Mouse (Mus musculus): ENCODE results near the gene Fos. TPM values are rescaled to one million over a fixed set of nuclear protein-coding genes. Genes with fewer than 3 reads are reported as not detected.

Gene Fos
- total RNA-seq (2021) (10 to 100 TPM in 1 of 2 experiments, 1 to 10 TPM in 1; 3.1 to 16.7 TPM), polyA plus RNA-seq (2012; rRNA removed) (3.9 and 4.9 TPM in 2 replicates)
- long read RNA-seq, transcript Fos-201 (4 exons, 2,108 nt) = major isoform, 7 of 9 reads
- long read RNA-seq, partial matches to known transcripts = 0 of 9 reads
- long read RNA-seq, other reads (novel, unspliced or antisense) = 1 of 9 reads

DNA sequence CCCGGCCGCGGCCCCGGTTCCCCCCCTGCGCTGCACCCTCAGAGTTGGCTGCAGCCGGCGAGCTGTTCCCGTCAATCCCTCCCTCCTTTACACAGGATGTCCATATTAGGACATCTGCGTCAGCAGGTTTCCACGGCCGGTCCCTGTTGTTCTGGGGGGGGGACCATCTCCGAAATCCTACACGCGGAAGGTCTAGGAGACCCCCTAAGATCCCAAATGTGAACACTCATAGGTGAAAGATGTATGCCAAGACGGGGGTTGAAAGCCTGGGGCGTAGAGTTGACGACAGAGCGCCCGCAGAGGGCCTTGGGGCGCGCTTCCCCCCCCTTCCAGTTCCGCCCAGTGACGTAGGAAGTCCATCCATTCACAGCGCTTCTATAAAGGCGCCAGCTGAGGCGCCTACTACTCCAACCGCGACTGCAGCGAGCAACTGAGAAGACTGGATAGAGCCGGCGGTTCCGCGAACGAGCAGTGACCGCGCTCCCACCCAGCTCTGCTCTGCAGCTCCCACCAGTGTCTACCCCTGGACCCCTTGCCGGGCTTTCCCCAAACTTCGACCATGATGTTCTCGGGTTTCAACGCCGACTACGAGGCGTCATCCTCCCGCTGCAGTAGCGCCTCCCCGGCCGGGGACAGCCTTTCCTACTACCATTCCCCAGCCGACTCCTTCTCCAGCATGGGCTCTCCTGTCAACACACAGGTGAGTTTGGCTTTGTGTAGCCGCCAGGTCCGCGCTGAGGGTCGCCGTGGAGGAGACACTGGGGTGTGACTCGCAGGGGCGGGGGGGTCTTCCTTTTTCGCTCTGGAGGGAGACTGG is at the start of gene Fos:
TSS of gene Fos (plus strand) at position 410 of the 817 bp plus-strand sequence.
- DNase-seq = peak; percentile 93

DNA sequence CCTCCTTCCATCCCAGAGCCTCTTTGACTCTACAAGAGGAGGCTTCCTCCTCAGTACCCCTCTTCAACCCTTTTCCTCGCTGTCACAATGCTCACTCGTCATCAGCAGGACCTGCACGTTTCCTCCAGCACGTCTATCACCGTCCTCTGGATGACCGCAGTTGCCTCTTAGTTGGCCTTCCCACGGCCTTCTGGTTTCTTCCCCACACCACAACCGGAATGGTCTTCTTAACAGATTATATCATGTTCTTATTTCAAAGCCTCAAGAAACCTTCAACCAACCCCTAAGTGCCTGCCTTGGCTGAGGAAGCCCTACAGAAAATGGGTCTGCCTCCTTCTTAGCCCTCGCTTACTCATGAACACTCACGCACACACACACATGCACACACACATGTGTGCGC is 48.0 kb upstream of the Fos start:
- no peak for DNase-seq

DNA sequence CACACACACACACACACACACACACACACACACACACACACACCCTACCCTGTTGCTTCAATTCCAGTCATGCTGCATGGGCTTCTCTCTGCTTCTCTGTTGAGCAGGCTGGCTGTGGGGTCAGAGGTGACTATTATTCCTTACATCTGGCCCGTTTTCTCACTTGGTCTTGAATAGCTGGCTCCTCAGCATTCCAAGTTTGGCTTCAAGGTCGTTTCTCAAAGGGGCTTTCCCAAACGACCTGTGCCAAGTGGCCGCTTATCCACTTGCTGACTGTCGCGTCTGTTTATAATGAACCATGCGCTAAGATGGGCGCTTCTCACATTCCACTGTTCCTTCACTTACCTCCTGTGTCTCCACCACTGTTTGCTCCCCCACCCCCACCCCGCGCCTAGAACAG is 47.6 kb upstream of the Fos start:
- no peak for DNase-seq

DNA sequence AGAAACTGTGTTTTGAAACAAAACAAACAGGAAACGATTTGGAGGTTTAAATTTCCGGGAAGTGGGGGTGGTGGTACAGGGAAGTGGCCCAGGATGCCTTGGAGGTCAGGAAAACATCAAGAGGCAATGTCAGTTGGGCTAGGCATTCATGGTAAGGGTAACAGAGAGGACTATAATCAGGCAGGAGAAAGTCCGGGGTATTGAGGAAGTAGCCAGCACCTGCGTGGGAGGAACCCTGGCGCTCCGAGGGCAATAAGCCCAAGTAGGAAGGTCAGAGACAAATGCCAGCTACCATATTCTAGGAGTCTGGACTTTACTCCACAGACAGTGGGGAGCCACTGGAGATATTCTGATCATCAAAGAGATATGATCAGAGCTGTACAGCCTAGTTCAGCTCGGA is 45.9 kb upstream of the Fos start:
- DNase-seq = no peak

DNA sequence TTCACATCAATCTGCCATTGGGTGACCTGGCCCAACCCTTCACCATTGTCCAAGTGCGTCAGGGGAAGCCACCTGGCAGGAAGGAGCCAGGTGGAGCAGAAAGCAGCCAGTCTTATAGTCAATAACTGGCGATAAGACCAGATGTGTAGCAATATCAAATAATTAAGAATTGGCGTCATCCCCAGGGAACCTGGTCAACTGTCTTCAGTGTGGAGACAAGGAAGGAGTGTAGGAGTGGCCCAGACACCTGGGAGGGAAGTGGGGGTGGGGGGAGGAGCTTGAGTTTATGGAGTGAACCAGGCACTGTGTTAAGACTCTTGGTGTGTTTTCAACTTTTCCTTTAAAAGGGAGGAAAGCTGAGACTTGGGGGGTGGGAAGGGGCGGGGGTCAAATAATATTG is 43.7 kb upstream of the Fos start:
- no peak for DNase-seq

DNA sequence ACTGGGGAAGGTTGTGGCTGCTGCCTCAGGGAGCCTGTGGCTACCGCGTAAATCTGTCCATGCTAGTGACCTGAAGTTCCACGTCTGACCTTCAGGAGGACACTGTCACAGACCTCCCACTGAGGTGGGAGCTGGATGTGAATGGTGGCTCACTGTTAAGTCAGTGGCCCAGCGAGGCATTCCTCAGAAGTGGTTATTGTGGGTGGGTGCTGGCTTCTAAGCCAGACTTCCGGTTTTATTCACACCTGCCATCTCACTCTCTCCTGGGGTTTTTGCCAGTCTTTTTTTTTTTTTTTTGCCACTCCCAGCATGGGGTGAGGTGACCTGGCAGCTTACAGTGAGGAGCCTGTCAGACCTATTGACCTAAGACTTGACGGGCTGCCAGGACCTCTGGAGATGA is 43.3 kb upstream of the Fos start:
- DNase-seq = no peak

DNA sequence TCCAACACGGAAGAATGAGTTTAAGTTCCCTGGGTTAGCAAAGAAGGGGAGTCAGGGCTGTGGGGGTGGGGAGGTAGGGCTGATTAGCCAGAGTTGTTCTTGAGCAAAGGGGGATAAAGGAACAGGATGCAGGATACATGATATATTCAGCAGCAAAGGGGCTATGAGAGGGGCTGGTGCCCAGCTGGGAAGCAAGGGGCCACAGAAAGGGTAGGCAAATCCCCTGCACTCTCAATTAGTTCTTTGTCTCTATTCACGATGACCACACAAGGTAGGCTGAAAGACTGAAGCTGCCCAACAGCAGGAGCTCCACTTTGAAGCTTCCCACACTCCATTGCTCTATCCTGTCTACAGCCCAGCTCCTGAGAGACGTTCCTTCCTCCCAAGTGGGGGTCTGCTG is 39.8 kb upstream of the Fos start:
- DNase-seq = no peak

DNA sequence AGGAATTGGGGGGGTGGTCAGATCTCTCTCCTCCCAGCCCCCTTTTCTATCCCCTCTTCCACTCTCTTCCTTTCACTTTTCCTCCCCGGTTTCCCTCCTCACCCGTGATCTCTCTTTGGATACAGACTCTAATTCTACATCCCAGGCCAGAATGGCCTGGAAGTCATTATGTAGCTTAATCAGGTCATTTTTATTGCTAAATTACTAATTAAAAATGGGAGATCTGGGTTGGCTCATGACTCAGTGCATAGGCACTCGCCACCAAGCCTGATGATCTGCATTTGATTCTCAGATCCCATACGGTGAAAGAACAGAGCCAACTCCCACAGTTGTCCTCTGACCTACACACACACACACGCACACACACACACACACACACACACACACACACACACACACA is 39.2 kb upstream of the Fos start:
- DNase-seq = no peak

DNA sequence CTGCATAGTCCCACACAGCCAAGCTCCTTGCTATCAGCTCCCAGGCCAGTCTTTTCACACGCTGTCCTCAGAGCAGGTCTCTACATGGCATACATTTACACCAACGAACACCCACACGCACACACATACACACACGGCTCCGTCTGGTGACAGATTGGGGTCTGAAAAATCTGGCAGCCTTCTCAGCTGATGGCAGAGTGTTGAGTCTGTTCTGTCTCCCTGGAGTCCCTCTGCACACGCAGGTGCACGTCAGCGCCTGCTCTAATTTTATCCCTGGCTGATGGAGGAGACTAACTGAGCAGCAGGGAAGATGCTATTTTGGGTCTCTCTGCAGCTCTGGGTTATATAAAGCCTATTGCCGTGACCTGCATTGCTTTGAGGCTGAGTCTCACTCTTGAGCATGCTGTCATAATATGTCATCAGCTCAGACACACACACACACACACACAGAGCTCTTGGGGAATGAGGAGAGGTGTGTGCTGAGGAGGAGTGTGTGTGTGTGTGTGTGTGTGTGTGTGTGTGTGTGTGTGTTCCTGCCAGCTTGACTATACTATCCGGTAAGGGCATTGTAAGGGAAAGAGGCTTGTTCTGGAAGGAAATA is 37.6 kb upstream of the Fos start:
- DNase-seq = peak; percentile 30

DNA sequence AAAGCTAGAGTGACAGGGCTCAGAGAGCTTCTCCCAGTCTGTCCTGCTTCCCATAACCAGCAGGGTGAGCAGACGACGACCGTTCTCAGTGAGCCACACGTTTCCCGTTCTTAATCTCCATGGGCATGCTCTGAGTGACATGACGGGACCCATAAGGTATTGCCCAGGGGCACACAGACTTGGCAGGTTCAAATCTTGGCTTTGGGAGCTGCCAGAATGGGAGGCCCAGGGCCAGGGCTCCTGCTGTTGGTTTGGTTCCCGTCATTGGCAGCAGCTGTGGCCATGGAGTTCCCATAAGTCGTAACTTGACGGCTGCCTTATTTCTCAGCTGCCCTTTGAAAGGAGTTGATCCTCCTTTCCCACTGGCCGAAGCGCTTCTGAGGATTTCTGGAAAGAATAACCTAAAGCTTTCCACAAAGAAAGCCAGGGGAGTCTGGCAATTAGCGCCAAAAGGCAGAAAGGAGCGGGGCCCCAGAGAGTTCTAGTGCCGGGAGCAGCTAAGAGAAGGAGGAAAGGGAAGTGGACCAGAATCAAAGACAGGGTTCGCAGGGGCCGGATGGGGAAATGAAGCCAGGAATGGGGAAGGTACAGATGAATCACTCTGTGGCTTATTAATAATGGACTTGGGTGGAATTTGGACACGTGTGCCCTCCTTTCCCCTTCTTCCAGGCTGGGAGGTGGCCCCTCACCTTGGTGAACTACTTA is 36.4 kb upstream of the Fos start:
- DNase-seq = no peak

DNA sequence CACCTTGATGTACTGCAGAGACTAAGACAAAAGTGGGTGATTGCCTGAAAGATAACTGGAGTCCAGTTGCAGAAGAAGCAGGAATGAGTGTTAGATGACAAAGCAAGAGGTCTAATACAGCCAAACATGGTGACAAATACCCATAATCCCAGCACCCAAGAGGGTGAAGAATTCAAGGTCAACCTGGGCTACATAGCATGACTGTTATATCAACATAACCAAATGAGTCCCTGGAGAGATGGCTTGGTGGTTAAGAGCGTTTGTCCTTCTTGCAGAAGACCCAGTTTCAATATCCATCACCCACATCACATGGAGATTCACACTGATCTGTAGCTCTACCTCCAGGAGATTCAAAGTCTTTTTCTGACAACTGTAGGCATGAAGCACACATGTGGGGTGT is 30.2 kb upstream of the Fos start:
- no peak for DNase-seq

DNA sequence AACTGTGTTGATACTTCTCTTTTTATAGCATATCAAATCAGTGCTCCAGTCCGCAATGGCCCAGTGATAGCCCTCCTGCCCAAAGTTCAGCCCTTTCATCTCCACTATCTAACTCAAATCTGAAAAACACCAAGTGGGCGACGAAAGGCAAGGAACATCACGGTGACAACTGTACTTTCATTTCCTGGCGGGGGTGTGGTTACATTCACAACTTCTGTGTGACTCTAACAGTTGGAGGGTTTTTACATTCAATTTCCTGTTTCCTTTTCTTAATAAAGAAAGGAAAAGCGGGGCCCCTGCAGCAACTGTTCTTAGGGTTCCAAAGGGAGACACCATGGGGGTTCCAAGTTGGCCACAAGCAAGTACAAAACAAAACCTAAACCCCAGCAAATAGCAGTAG is 29.0 kb upstream of the Fos start:
- DNase-seq = no peak

DNA sequence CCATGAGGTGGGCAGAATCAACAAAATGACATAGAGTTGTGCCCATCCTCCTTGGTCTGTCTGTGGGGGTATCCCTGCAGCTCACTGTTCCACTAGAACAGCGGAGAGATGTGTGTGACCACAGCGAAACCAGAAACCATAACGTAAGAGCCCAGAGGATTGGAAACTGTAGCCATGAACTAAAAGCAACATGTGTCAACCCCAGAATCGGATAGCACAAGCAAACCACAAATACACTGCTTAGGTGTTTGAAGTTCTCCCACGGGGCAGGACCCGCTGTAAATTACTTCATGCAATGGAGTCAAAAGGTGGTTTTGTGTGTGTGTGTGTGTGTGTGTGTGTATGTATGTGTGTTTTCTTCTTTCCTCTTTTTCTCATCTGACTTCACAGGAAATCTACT is 26.7 kb upstream of the Fos start:
- DNase-seq = no peak

DNA sequence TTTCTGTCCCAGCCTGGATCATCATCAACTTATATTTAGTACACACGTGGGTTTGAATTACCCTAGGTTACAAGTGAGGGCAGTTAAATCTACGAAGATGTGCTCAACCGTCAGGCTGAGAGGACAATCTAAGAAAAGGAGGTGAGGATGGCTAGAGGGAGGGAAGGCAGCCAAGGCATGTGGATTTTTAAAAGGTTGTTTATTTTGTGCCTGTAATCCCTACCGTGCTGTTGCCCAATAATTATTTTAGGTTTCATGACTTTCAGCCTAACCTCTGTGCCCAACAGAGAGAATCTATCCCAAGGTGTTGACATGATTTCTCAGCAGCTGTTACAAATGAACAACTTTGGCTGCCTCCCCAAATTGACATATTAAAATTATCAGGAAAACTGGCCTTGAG is 26.2 kb upstream of the Fos start:
- no peak for DNase-seq

DNA sequence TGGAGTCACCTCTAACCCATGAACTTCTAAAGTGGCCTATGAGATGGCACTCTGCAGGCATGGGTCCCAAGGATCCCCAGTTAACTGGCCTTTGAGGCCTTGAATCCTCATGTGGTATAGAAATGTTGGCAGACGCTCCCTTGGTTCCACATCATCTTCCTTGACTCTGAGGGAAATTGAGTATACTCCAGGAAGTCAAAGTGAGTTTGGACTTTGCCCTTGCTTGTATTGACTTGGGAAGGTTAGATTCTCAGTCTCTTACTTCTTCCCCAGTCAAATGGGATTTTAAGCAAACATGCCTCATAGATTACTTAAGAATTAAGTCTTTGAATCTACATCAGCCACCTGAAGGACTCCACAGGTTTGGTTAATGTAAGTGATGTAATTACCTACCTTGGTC is 24.2 kb upstream of the Fos start:
- DNase-seq = no peak

DNA sequence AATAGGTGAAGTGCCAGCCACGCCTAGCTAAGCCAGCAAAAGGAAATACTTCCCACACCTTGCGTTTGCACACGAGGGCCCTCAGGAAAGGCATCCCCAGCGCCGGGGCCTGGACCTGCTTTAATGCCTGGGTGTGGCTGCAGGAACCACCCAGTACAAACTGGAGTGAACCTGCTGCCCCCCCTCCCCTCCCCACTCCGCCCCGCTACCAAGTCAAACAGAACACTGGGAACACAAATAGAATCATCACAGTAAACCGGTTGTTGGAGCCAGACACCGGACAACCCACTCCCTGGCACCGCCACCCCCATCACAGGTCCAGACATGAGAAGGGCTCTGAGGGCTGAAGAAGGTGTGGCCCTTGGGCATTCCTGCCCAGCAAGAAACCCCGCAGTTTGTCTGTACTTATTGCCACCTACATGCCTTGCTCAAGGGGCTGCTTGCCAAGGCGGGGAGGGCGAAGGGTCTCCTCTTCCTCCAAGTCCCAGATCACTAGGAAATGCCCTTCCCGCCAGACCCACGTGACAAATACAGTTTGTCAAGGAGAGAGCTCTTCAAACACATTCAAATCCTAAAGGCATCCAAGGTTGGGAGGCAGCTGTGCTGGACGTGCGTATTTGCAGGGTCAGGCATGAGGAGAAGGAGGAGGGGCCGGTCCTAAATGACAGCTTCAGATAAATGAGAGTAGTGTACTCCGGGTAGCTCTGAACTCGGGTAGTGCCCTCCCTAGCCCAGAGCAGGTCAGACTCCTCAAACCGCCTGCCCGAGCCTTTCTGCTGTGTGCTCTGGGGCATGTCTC is 21.8 kb upstream of the Fos start:
- peak; percentile 55 for DNase-seq

DNA sequence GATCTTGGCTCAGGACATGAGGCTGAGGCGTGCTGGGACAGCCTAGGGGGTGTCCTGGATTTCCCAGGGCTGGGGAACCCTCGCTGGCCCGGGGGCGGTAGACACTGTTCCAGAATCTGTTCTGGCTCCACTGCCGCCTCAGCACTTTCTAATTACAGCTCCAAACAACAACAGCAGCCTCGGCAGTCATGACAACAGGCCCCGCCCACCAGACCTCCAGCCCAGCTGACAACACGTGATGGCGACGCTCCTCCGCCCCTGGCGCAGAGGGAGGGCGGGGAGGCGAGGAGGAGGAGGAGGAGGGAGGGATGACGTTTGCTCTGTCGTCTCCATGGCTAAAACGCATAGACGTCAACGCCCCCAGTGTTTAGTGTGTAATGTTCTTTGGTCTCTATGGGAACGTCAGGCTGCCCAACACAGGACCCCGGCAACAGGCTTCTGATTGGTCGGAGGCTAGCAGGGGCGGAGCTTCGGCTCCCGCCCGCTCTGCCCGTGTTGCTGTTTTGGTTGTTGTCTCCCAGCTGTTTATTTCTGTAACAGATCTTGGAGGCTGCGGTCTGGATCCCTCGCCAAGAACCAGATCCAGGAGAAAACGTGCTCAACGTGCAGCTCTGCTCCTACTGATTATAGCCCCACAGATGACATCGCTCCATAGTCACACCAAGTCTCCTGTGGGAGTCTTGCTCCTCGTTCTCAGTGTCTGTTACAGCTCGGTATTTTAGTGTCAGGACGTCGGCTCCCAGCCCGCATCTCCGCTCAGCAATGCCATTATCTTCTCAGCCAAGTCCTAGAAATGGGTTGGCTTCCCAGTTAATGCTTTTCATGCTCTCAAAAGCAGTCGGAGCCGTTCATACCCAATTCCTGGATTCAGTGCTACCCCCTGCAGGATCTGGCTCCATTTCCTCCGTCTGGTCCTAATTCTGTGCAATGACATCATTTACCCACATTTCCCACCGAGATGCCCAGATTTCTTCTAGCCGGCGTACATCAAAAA is 18.3 kb upstream of the Fos start:
- DNase-seq = peak; percentile 98

DNA sequence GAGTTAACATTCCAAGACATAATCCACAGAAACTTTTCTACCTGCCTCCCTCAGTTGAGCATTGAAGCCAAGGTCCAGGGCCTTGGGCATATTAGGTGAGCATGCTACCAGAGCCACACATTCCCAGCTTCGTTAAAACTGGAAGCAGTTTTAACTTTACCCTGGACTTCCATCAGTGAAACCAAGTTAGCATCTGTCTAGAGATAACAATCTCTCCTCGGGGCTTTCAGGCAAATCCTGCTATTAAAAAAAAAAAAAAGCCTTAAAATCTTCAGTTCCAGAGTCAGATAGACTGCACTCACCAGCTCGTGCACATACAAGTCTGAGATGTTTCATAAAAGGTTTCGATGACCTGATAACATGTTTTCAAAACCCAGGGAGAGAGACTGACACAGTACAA is 17.4 kb upstream of the Fos start:
- no peak for DNase-seq

DNA sequence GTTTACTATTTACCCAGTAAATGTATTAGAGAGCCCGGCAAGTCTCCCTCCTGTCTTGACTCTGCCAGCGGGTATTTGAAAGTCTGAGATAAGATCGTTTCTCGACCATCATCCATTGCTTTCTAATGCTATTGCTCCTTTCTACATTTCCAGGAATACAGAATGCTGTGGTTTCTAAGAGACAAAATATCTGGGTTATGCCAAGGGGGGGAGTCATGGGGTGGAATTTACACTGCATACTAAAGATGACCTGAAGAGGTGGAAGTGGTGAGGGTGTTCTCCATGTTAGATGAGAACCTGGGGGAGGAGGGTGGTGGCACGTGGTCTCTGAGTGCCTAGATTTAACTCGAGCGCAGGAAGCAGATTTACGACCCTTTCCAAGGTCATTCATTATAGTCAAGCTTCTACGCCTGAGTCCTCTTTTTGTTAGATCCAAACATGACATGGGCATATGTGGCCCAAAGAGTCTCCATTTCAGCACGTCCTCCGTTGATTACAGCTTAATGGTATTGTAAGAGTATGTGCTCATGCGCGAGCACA is 16.7 kb upstream of the Fos start:
- no peak for DNase-seq

DNA sequence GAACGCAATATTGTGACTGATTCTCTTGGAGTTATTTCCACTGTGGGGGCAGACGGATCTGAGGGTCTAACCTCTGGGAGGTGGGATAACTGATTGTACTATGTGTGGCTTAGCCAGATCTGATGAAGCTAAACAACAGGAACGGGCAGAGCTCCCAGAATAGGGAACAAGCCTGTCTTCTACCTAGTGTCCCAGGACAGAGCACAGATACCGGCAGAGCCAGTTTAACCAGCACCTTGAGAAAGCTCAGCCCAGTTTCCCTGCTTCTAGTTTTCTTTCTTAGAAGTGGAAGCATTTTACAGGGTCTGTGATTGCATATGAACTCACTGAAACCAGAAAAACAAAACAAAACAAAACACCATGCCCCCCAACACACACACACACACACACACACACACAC is 13.9 kb upstream of the Fos start:
- DNase-seq = no peak
